Mouse (Mus musculus) stomach, postnatal 0 days (tissue): Measurements from ENCODE around the gene Dock11. TPM values are rescaled to one million over a fixed set of nuclear protein-coding genes. Genes with fewer than 3 reads are reported as not detected.

Experiments
- ATAC-seq: fragments of 200-750 bp; cut with Nextera tagmentation; 2 replicates; pipeline ENCODE4 v1.8.0; 2017; ENCODE audit not compliant: low FRiP score, low TSS enrichment
- DNase-seq: peaks from one replicate; pipeline ENCODE4 v3.0.0-alpha.2; 2016; ENCODE audit warnings: low spot score
- H3K27ac ChIP-seq: fragments of 300-500 bp; sonication (generic); replicated peaks from 2 replicates; pipeline ENCODE4 v1.5.1; 2014; ENCODE audit warnings: mild to moderate bottlenecking, control low read depth
- H3K27me3 ChIP-seq: fragments of 300-500 bp; sonication (generic); 2 replicates; pipeline ENCODE4 v1.6.1; 2014; ENCODE audit warnings: low read length; ENCODE audit not compliant: control insufficient read depth, insufficient read depth
- H3K36me3 ChIP-seq: fragments of 300-500 bp; sonication (generic); 2 replicates; pipeline ENCODE4 v1.6.1; 2014; ENCODE audit warnings: low read length, mixed read lengths; ENCODE audit not compliant: control insufficient read depth, insufficient read depth
- H3K4me1 ChIP-seq: fragments of 300-500 bp; sonication (generic); replicated peaks from 2 replicates; pipeline ENCODE4 v1.6.1; 2014; ENCODE audit warnings: antibody characterized with exemption; ENCODE audit not compliant: control insufficient read depth, insufficient read depth
- H3K4me2 ChIP-seq: fragments of 300-500 bp; sonication (generic); replicated peaks from 2 replicates; pipeline ENCODE4 v1.6.1; 2014; ENCODE audit warnings: low read depth, mild to moderate bottlenecking, control low read depth, moderate library complexity
- H3K4me3 ChIP-seq: fragments of 300-500 bp; sonication (generic); 2 replicates; pipeline ENCODE4 v1.5.1; 2014; ENCODE audit warnings: low read depth, low read length, control low read depth
- H3K9ac ChIP-seq: fragments of 300-500 bp; sonication (generic); 2 replicates; pipeline ENCODE4 v1.6.1; 2014; ENCODE audit warnings: mild to moderate bottlenecking, low read length, control low read depth, mixed read lengths
- H3K9me3 ChIP-seq: fragments of 300-500 bp; sonication (generic); 2 replicates; pipeline ENCODE4 v1.6.1; 2016; ENCODE audit warnings: low read length; ENCODE audit not compliant: control insufficient read depth
- CTCF ChIP-seq: IDR thresholded peaks from 2 replicates; pipeline ENCODE4 v1.5.1; 2016; ENCODE audit warnings: antibody characterized with exemption, low read depth, mild to moderate bottlenecking, moderate library complexity
- EP300 ChIP-seq: optimal IDR thresholded peaks from 2 replicates; pipeline ENCODE3; 2016; ENCODE audit warnings: antibody characterized with exemption
- WGBS: fragments of 180-500 bp; shearing (Covaris S2); extraction: QIAGEN DNeasy Blood & Tissue Kit; methylation state at CpG from one replicate; pipeline ENCODE4 v1.1.7; 2014; 5-methylcytosine and 5-hydroxymethylcytosine counted together
- polyA plus RNA-seq: library from polyadenylated mRNA; unstranded; fragments of >200 nt; fragmentation: Nextera tagmentation; extraction: Ambion mirVana; gene quantifications from 2 replicates; pipeline ENCODE4 v1.2.1, GENCODE M21; 2015

Gene Dock11
- polyA plus RNA-seq, 1 experiment from 2014 or later, result 5.1 TPM

DNA sequence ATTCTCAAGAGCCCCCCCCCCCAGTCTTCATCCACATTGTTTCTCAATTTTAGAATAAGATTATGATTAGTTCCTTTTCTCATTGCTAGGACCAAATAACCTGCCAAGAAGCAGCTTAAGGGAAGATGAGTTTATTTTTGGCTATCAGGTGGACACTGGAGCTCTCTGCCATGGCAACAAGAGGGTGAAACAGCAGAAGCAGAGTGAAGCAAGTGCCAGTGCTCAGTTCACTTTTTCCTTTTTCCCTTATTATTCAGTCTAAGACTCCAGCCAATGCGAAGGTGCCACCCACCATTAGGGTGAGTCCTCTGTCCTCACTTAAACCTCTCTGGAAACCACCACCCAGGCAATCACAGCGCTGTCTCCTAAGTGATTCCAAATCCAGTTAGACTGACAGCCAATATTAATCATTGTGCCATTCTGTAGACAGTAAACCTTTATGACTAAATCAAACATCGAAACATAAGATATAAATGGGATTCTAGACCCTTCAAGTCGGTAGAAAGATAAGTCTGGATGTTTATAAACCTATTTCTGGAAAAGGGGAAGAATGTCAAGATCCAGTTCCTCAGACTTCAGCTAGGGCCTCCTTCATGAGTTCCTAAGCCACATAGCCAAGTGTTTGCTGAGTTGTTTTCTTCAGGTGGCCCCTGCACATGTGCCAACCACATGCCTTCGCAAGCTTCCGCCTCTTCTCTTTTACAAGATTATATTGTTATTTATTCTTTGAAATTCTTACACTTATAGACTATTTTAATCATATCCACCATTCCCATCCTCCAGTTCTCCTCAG lies 200.0 kb downstream of the Dock11 start:
- TF ChIP-seq EP300, result no peak
- TF ChIP-seq CTCF, result no peak
- WGBS, result 86% methylated on average over 6 of the region's 6 CpGs
- H3K4me1 ChIP-seq, result no peaks in the 10 kb centered on the region
- no peaks in the 10 kb centered on the region for H3K27me3 ChIP-seq
- ATAC-seq (no peak), DNase-seq (no peak)
- H3K4me3 ChIP-seq, result no peak overlapping the region
- H3K27ac ChIP-seq, result no peak overlapping the region
- H3K36me3 ChIP-seq, result no peaks in the 10 kb centered on the region
- no peak overlapping the region for H3K9ac ChIP-seq
- H3K4me2 ChIP-seq, result no peak overlapping the region
- no peaks in the 10 kb centered on the region for H3K9me3 ChIP-seq

- DNase-seq (no peak), ATAC-seq (no peak)
- no peaks in the 10 kb centered on the region for H3K27me3 ChIP-seq
- no peak overlapping the region for H3K4me3 ChIP-seq
- no peak for TF ChIP-seq EP300
- TF ChIP-seq CTCF, result no peak
- no peaks in the 10 kb centered on the region for H3K4me1 ChIP-seq
- no peak overlapping the region for H3K27ac ChIP-seq
- WGBS, result 83% methylated on average over 1 of the region's 1 CpGs
- H3K9me3 ChIP-seq, result no peaks in the 10 kb centered on the region
- H3K36me3 ChIP-seq, result no peaks in the 10 kb centered on the region
- H3K9ac ChIP-seq, result no peak overlapping the region
- no peak overlapping the region for H3K4me2 ChIP-seq
Measured at GRCm38 (mm10) chrX:36100883-36101282, 212.3 kb downstream of the Dock11 start.

GRCm38 (mm10) chrX:36101318-36101717 lies 212.7 kb downstream of the Dock11 start:
- Histone ChIP-seq H3K9me3 (no peaks in the 10 kb centered on the region), H3K4me2 (no peak overlapping the region), H3K4me1 (no peaks in the 10 kb centered on the region), H3K9ac (no peak overlapping the region), H3K27me3 (no peaks in the 10 kb centered on the region), H3K36me3 (no peaks in the 10 kb centered on the region), H3K4me3 (no peak overlapping the region), H3K27ac (no peak overlapping the region)
- ATAC-seq (no peak), DNase-seq (no peak)
- 71% methylated on average over 3 of the region's 3 CpGs for WGBS
- TF ChIP-seq CTCF, result no peak
- TF ChIP-seq EP300, result no peak

- Histone ChIP-seq H3K4me1 (no peaks in the 10 kb centered on the region), H3K9ac (no peak overlapping the region), H3K27me3 (no peaks in the 10 kb centered on the region), H3K9me3 (no peaks in the 10 kb centered on the region), H3K4me2 (no peak overlapping the region), H3K27ac (no peak overlapping the region), H3K36me3 (no peaks in the 10 kb centered on the region), H3K4me3 (no peak overlapping the region)
- ATAC-seq (no peak), DNase-seq (no peak)
- WGBS, result 44% methylated on average over 3 of the region's 3 CpGs
- no peak for TF ChIP-seq EP300
- peak; percentile 21; the same call in 1 of the 2 replicates for TF ChIP-seq CTCF
Measured at GRCm38 (mm10) chrX:36108601-36109000, 220.0 kb downstream of the Dock11 start.

GRCm38 (mm10) chrX:36111622-36112421 lies 223.2 kb downstream of the Dock11 start, which contains the start of gene Il13ra1:
Il13ra1 (plus strand) TSS chrX:36112110.
- peak within 1 kb of the TSS; percentile 66 for H3K4me2 ChIP-seq
- no peaks in the 10 kb centered on the region for H3K4me1 ChIP-seq
- no peaks in the 10 kb centered on the region for H3K27me3 ChIP-seq
- TF ChIP-seq CTCF, result 0 out of 2 replicates have a peak, but pooled peaks have one; percentile 3
- TF ChIP-seq EP300, result no peak
- ATAC-seq (peak; percentile 89), DNase-seq (peak; percentile 72)
- peak within 1 kb of the TSS; percentile 54 for H3K4me3 ChIP-seq
- WGBS, result 19% methylated on average over 35 of the region's 51 CpGs
- no peaks in the 10 kb centered on the region for H3K9me3 ChIP-seq
- no peaks in the 10 kb centered on the region for H3K36me3 ChIP-seq
- H3K9ac ChIP-seq, result peak within 1 kb of the TSS; percentile 63
- peak within 1 kb of the TSS; percentile 61 for H3K27ac ChIP-seq

DNA sequence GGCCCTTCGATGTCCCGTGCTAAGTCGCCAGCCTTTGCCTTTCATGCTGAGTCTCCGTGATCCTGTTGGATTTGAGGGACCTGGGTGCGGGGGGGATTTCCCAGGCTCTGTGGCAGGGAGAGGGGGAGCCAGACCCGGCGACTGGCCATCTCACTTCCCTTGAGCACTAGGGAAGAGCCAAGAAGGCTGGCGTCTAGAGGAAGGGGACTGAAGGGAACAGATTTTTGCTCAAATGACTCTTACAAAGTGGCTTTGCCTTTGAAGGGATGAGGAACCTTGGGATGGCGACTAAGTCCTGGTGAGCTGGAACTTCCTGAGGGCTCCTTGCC lies 223.8 kb downstream of the Dock11 start:
- Histone ChIP-seq H3K27me3 (no peaks in the 10 kb centered on the region), H3K9me3 (no peaks in the 10 kb centered on the region), H3K36me3 (no peaks in the 10 kb centered on the region), H3K4me2 (peak overlapping the region; percentile 66), H3K4me3 (peak overlapping the region; percentile 54), H3K9ac (peak overlapping the region; percentile 63), H3K27ac (peak overlapping the region; percentile 61), H3K4me1 (no peaks in the 10 kb centered on the region)
- 23% methylated on average over 9 of the region's 9 CpGs for WGBS
- ATAC-seq, result no peak
- DNase-seq, result no peak
- TF ChIP-seq CTCF, result no peak
- no peak for TF ChIP-seq EP300
